ENCODE assay signal across 8 mouse cellular contexts in genomic region chrX:60178744-60179458, GRCm38 (mm10). TPM values are rescaled to one million over a fixed set of nuclear protein-coding genes. Genes with fewer than 3 reads are reported as not detected.
DNase-seq lines count a peak whose midpoint lies in the region; ATAC-seq and TF ChIP-seq lines count a peak whose summit lies in the region.

TSS of gene Mcf2 (minus strand) at chrX:60179089.

- no peak within 1 kb of the TSS for H3K27ac ChIP-seq in forebrain, embryonic 12.5 days
- H3K27ac ChIP-seq in hindbrain, postnatal 0 days, result no peak within 1 kb of the TSS
- no peak within 1 kb of the TSS for H3K27ac ChIP-seq in midbrain, postnatal 0 days (ENCODE audit: low read depth, low read length)

- H3K9me3 ChIP-seq in E14TG2a.4 (ENCODE audit: low read length), result no peaks in the 10 kb centered on the region
- no peaks in the 10 kb centered on the region for H3K9me3 ChIP-seq in forebrain, embryonic 12.5 days
- H3K9me3 ChIP-seq in hindbrain, postnatal 0 days (ENCODE audit: low read length), result no peaks in the 10 kb centered on the region
- H3K9me3 ChIP-seq in midbrain, postnatal 0 days (ENCODE audit: low read length), result no peaks in the 10 kb centered on the region

- H3K27me3 ChIP-seq in E14TG2a.4 (ENCODE audit: insufficient read depth, low read length), result no peaks in the 10 kb centered on the region
- H3K27me3 ChIP-seq in forebrain, embryonic 12.5 days, result peaks cover 8% of the 10 kb centered on the region; the same call in 1 of the 2 replicates
- no peaks in the 10 kb centered on the region for H3K27me3 ChIP-seq in hindbrain, postnatal 0 days (ENCODE audit: insufficient read depth, low read length)
- H3K27me3 ChIP-seq in midbrain, postnatal 0 days (ENCODE audit: insufficient read depth, low read length), result no peaks in the 10 kb centered on the region

- H3K4me3 ChIP-seq in E14TG2a.4 (replicated peaks; ENCODE audit: low read length), result peak within 1 kb of the TSS; percentile 82
- peak within 1 kb of the TSS; percentile 42 for H3K4me3 ChIP-seq in forebrain, embryonic 12.5 days (replicated peaks)
- peak within 1 kb of the TSS; percentile 40 for H3K4me3 ChIP-seq in hindbrain, postnatal 0 days (ENCODE audit: low read length)
- H3K4me3 ChIP-seq in midbrain, postnatal 0 days (ENCODE audit: low read depth, low read length), result peak within 1 kb of the TSS; percentile 40

- DNase-seq in gastrocnemius, adult 18-20 months (ENCODE audit: low spot score), result peak; percentile 0
- no peak for DNase-seq in gastrocnemius, adult 8-10 months (ENCODE audit: low spot score in 2 of 2)
- DNase-seq in hindbrain, postnatal 0 days (ENCODE audit: low spot score), result peak; percentile 38
- peak; percentile 18 for DNase-seq in midbrain, postnatal 0 days (ENCODE audit: low spot score)
- DNase-seq in thymus, postnatal 10 days (ENCODE audit: low spot score in 2 of 2), result no peak

- ATAC-seq in forebrain, embryonic 12.5 days (ENCODE audit: low FRiP score), result peak; percentile 74
- ATAC-seq in hindbrain, postnatal 0 days, result peak; percentile 78
- ATAC-seq in midbrain, postnatal 0 days (ENCODE audit: low FRiP score), result peak; percentile 44; the same call in 1 of the 2 replicates
- no peak for ATAC-seq in frontal cortex, adult (ENCODE audit: low TSS enrichment)

- TF ChIP-seq CTCF in E14TG2a.4 (conservative IDR thresholded peaks at IDR 0.05; ENCODE audit: low read length), result no peak
- peak; percentile 31 for TF ChIP-seq CTCF in hindbrain, postnatal 0 days (IDR thresholded peaks at IDR 0.05; ENCODE audit: low read depth)
- TF ChIP-seq CTCF in midbrain, postnatal 0 days (IDR thresholded peaks at IDR 0.05), result peak; percentile 34; the same call in 1 of the 2 replicates

- H3K36me3 ChIP-seq in E14TG2a.4 (ENCODE audit: insufficient read depth, low read length), result no peaks in the 10 kb centered on the region
- no peaks in the 10 kb centered on the region for H3K36me3 ChIP-seq in forebrain, embryonic 12.5 days (replicated peaks)
- no peaks in the 10 kb centered on the region for H3K36me3 ChIP-seq in hindbrain, postnatal 0 days (ENCODE audit: insufficient read depth, low read length)
- no peaks in the 10 kb centered on the region for H3K36me3 ChIP-seq in midbrain, postnatal 0 days (ENCODE audit: insufficient read depth, low read length)

- WGBS in forebrain, embryonic 12.5 days, result 13% methylated on average over 28 of the region's 28 CpGs
- 29% methylated on average over 28 of the region's 28 CpGs for WGBS in hindbrain, postnatal 0 days
- WGBS in midbrain, postnatal 0 days, result 24% methylated on average over 28 of the region's 28 CpGs

- peak within 1 kb of the TSS; percentile 70 for H3K4me2 ChIP-seq in forebrain, embryonic 12.5 days
- peak within 1 kb of the TSS; percentile 73 for H3K4me2 ChIP-seq in hindbrain, postnatal 0 days (ENCODE audit: low read depth, low read length)
- H3K4me2 ChIP-seq in midbrain, postnatal 0 days (ENCODE audit: low read depth, low read length, poor library complexity, severe bottlenecking), result peak within 1 kb of the TSS; percentile 78

- H3K4me1 ChIP-seq in E14TG2a.4 (replicated peaks; ENCODE audit: low read depth, low read length), result peaks cover 53% of the 10 kb centered on the region
- H3K4me1 ChIP-seq in forebrain, embryonic 12.5 days, result peaks cover 4% of the 10 kb centered on the region
- no peaks in the 10 kb centered on the region for H3K4me1 ChIP-seq in hindbrain, postnatal 0 days (ENCODE audit: insufficient read depth, low read length)
- no peaks in the 10 kb centered on the region for H3K4me1 ChIP-seq in midbrain, postnatal 0 days (ENCODE audit: insufficient read depth, low read length)

- peak within 1 kb of the TSS; percentile 53 for H3K9ac ChIP-seq in forebrain, embryonic 12.5 days
- 0 out of 2 replicates have a peak within 1 kb of the TSS, but pooled peaks have one; percentile 24 for H3K9ac ChIP-seq in hindbrain, postnatal 0 days (replicated peaks; ENCODE audit: low read length)
- H3K9ac ChIP-seq in midbrain, postnatal 0 days (replicated peaks; ENCODE audit: low read length, poor library complexity, severe bottlenecking), result 0 out of 2 replicates have a peak within 1 kb of the TSS, but pooled peaks have one; percentile 36

RNA-seq across cellular contexts. Expression of gene Mcf2, which starts in this region (rescaled TPM):
- total RNA-seq in gastrocnemius, adult 18-20 months (2021), result not detected
- total RNA-seq in gastrocnemius, adult 8-10 months (2022), result not detected
- polyA plus RNA-seq in forebrain, embryonic 12.5 days (2016; fragmentation: Nextera tagmentation; extraction: Ambion mirVana), result 0.79 and 0.88 TPM in 2 replicates
- 2.1 and 2.7 TPM in 2 replicates for total RNA-seq in hindbrain, postnatal 0 days (2014; rRNA removed)
- polyA plus RNA-seq in hindbrain, postnatal 0 days (2015; fragmentation: Nextera tagmentation; extraction: Ambion mirVana), result 2.9 and 3.3 TPM in 2 replicates
- total RNA-seq in midbrain, postnatal 0 days (2014; rRNA removed), result 3.5 and 4.9 TPM in 2 replicates
- polyA plus RNA-seq in midbrain, postnatal 0 days (2015; fragmentation: Nextera tagmentation; extraction: Ambion mirVana), result 3.9 and 4.1 TPM in 2 replicates

Comparison
In these comparisons a context has a peak if more than half of its experiments do, and no peak if none do; other contexts are left out.
1. Peak in DNase-seq in gastrocnemius, adult 18-20 months; RNA of the gene not detected or under 1 TPM.
2. Peak in ATAC-seq, H3K4me3 ChIP-seq, H3K9ac ChIP-seq and H3K4me2 ChIP-seq in forebrain, embryonic 12.5 days; RNA of the gene not detected or under 1 TPM.
3. DNase-seq: peak in hindbrain, postnatal 0 days (single experiment) and midbrain, postnatal 0 days (single experiment); none in gastrocnemius, adult 8-10 months (0 of 2) and thymus, postnatal 10 days (0 of 2).
4. Peak in every context shown above with its lines, with median percentiles within 50 percentile points of each other: H3K4me3 ChIP-seq, H3K4me2 ChIP-seq and H3K9ac ChIP-seq.